Mouse (Mus musculus) hindbrain, embryonic 12.5 days (tissue): ENCODE measurements around the gene Neo1. TPM values are rescaled to one million over a fixed set of nuclear protein-coding genes. Genes with fewer than 3 reads are reported as not detected.
"Not testable (repeated sequence)": the region's sequence is repeated elsewhere in the genome, so short reads cannot be mapped to it uniquely, and the experiment has no call there.

Experiments used
- ATAC-seq: fragments of 200-750 bp; cut with Nextera tagmentation; 2 replicates; pipeline ENCODE4 v1.8.0; 2017; ENCODE audit warnings: moderate TSS enrichment; ENCODE audit not compliant: low FRiP score
- H3K27ac ChIP-seq: fragments of 300-500 bp; sonication (generic); 2 replicates; pipeline ENCODE4 v1.5.1; 2016; ENCODE audit warnings: mild to moderate bottlenecking
- H3K27me3 ChIP-seq: fragments of 300-500 bp; sonication (generic); 2 replicates; pipeline ENCODE4 v1.6.1; 2016; ENCODE audit warnings: mild to moderate bottlenecking
- H3K36me3 ChIP-seq: fragments of 300-500 bp; sonication (generic); 2 replicates; pipeline ENCODE4 v1.6.1; 2016; ENCODE audit warnings: mild to moderate bottlenecking
- H3K4me1 ChIP-seq: fragments of 300-500 bp; sonication (generic); 2 replicates; pipeline ENCODE4 v1.6.1; 2016
- H3K4me2 ChIP-seq: fragments of 300-500 bp; sonication (generic); replicated peaks from 2 replicates; pipeline ENCODE4 v1.6.1; 2016; ENCODE audit warnings: mild to moderate bottlenecking
- H3K4me3 ChIP-seq: fragments of 300-500 bp; sonication (generic); 2 replicates; pipeline ENCODE4 v1.5.1; 2016; ENCODE audit warnings: mild to moderate bottlenecking
- H3K9ac ChIP-seq: fragments of 300-500 bp; sonication (generic); 2 replicates; pipeline ENCODE4 v1.6.1; 2016; ENCODE audit warnings: mild to moderate bottlenecking, moderate library complexity
- H3K9me3 ChIP-seq: fragments of 300-500 bp; sonication (generic); replicated peaks from 2 replicates; pipeline ENCODE4 v1.6.1; 2016; ENCODE audit warnings: mild to moderate bottlenecking
- whole genome bisulfite sequencing: fragments of 180-500 bp; shearing (Covaris S2); methylation state at CpG from one replicate; pipeline ENCODE4 v1.1.7; 2016; 5-methylcytosine and 5-hydroxymethylcytosine counted together
- polyA plus RNA-seq: library from polyadenylated mRNA; unstranded; fragments of >200 nt; fragmentation: Nextera tagmentation; extraction: Ambion mirVana; gene quantifications from 2 replicates; pipeline ENCODE4 v1.2.1, GENCODE M21; 2016

Gene Neo1
- polyA plus RNA-seq, 1 experiment from 2014 or later: 62.7 TPM

DNA sequence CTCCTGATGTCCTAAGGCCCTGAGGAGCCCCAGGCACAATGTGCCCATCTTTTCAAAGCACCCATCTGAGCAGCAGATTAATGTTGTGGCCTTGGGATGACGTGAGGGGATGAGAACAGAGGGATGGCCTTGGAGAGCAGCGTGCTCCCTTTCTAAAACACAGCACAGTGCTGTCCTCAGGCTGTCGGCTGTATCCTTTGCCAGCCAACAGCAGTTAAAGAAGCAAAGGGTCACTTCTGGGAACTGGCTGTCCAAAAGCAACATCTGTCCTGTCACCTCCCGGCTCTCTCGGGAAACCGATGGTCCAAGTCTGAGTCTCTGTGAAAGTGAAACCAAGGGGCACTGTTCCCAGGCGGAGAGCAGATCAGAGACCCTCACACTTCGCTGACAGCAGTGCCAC lies 20.0 kb upstream of the Neo1 start:
- Histone ChIP-seq H3K27ac (no peak overlapping the region), H3K36me3 (no peaks in the 10 kb centered on the region), H3K9ac (no peak overlapping the region), H3K4me1 (0 out of 2 replicates have a peak, but pooled peaks cover 2% of the 10 kb centered on the region), H3K4me2 (no peak overlapping the region), H3K9me3 (no peaks in the 10 kb centered on the region), H3K4me3 (no peak overlapping the region), H3K27me3 (no peaks in the 10 kb centered on the region)
- WGBS: 86% methylated on average over 8 of the region's 8 CpGs
- ATAC-seq: no peak

DNA sequence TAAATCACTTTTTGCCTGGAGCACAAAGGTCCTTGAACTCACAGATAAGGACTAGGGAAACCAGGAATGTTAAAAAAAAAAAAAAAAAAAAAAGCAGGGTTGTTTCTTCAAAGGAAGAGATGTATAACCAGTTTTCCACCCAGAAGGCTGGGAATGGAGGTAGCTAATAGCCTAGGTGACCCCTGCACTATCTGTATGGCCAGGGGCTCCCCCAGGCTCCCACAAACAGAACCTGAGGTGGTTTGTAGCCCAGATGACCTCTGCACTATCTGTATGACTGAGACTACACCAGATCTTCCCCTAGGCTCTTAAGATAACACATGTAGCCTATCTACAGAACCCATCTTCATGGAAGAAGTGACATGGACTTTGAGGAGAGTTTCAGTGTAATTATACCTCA lies 5.6 kb upstream of the Neo1 start:
- Histone ChIP-seq H3K4me3 (no peak overlapping the region), H3K4me2 (no peak overlapping the region), H3K27ac (no peak overlapping the region), H3K9me3 (no peaks in the 10 kb centered on the region), H3K9ac (no peak overlapping the region), H3K4me1 (peaks cover 5% of the 10 kb centered on the region; the same call in 1 of the 2 replicates), H3K27me3 (no peaks in the 10 kb centered on the region), H3K36me3 (no peaks in the 10 kb centered on the region)
- ATAC-seq: no peak

DNA sequence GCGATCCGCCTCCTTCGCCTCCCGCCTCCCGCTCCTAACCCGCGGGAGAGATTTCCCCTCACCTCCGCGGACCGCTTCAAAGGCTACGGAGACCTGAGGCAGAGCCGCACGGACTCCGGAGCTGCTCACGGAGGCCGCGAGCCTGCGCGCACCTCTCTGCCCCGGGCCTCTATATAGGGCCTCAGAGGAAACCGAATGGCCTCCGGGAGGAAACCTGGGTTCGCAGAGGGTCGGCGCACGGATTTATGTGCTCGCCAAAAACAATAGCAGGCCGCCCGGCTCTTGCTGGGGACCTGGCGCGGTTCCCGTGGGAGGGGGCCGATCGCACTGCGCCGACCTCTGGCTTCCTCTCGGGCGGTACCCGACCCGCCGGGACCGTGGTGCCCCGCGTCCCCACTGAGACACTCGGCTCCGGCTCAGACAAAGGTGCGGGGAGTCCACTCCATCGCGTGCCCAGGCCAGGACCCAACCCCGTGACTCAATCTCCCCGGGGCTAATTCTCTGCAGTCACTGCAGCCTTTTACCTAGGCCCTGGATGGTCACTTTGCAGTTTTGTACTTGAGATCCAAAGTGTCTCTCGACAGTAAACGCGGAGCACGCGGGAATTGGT lies 596 bp upstream of the Neo1 start:
- Histone ChIP-seq H3K4me1 (peaks cover 20% of the 10 kb centered on the region), H3K9me3 (no peaks in the 10 kb centered on the region), H3K4me3 (peak overlapping the region; percentile 94), H3K4me2 (peak overlapping the region; percentile 60), H3K9ac (peak overlapping the region; percentile 95), H3K36me3 (no peaks in the 10 kb centered on the region), H3K27me3 (no peaks in the 10 kb centered on the region), H3K27ac (peak overlapping the region; percentile 100)
- under 1% methylated on average over 49 of the region's 56 CpGs for WGBS
- peak; percentile 66 for ATAC-seq

DNA sequence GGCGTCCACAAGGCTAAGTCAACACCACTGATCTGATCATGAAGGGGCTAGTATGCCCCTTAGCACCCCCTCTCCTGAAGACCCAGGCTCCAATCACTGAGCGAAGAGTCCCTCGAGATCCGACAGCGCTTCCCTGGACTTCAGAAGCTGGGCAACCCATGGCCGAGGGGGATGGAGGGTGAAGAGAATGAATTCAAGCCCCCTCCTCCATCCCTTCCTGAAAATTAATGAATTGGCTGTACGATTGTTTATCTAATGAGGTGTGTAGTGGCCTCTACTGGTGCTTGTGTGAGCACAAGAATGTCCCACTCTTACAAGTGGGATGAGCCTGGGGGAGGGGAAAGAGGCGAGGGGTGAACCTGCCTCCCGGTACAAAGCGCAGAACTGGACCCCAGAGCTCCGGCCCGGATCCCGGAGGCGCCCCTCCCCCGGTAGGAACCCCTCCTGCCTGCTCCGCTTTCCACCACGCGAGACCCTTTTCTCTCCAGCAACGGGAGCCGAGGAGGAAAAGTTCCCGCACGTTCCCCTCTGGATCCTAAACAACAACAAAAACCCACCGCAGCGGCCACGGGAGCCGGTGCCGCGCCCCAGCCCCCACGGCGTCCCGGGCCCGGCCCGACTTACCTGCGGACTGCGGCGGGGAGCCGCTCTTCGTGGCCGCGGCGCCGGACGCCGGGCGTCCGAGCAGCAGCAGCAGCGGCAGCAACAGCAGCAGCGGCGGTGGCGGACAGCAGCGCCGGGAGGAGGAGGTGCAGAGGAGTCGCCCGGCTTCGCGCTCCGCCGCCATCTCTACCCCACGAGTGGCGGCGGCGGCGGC lies 691 bp downstream of the Neo1 start:
- Histone ChIP-seq H3K4me3 (peak overlapping the region; percentile 94), H3K9me3 (no peaks in the 10 kb centered on the region), H3K36me3 (no peaks in the 10 kb centered on the region), H3K4me1 (peaks cover 20% of the 10 kb centered on the region), H3K9ac (peak overlapping the region; percentile 95), H3K4me2 (peak overlapping the region; percentile 60), H3K27ac (peak overlapping the region; percentile 100), H3K27me3 (no peaks in the 10 kb centered on the region)
- WGBS: 1% methylated on average over 49 of the region's 63 CpGs
- peak; percentile 39; the same call in 1 of the 2 replicates for ATAC-seq

DNA sequence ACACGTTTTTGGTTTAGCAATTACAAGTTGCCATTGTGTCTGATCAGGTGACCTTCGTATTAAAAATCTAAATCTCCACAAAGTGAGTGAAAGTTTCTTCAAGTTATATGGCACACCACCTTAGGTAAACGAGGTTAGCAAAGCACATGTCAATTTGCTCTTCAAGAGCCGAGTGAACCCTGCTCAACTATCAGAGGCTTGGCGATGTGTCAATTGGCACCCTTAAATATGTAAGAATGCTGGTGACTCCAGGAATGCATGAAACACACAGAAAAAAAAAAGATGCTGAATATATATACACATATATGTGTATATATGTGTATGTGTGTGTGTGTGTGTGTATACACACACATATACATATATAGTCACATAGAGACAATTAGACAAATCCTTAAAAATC lies 1.4 kb downstream of the Neo1 start:
- Histone ChIP-seq H3K9ac (no peak overlapping the region), H3K27me3 (no peaks in the 10 kb centered on the region), H3K27ac (no peak overlapping the region), H3K36me3 (no peaks in the 10 kb centered on the region), H3K9me3 (no peaks in the 10 kb centered on the region), H3K4me3 (peak overlapping the region; percentile 94), H3K4me1 (peaks cover 20% of the 10 kb centered on the region), H3K4me2 (peak overlapping the region; percentile 60)
- no peak for ATAC-seq
- 40% methylated on average over 5 of the region's 5 CpGs for WGBS

DNA sequence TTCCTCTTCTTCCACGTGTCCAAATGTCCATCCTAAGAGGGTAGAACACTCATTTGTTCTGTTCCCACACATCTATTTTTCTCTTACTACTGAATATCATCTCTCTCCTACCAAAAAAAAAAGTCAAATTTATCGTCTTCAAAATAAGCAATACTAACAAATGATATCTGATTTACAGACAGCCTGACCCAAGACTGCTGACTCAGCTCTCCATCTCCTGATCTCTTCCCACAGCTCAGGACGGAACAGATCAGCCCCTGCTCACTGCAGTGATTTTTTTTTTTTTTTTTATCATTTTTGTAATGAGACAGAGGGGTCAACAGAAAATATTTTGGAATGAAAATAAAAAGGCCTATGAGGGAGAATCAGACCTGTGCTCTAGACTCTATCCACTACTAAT lies 2.7 kb downstream of the Neo1 start:
- WGBS: 57% methylated on average over 3 of the region's 3 CpGs
- no peak overlapping the region for H3K9ac ChIP-seq
- H3K4me1 ChIP-seq: peaks cover 20% of the 10 kb centered on the region
- no peak overlapping the region for H3K4me3 ChIP-seq
- H3K27ac ChIP-seq: no peak overlapping the region
- no peak for ATAC-seq
- H3K9me3 ChIP-seq: peaks cover 7% of the 10 kb centered on the region; the same call in 1 of the 2 replicates
- H3K27me3 ChIP-seq: no peaks in the 10 kb centered on the region
- peak overlapping the region; percentile 60; the same call in 1 of the 2 replicates for H3K4me2 ChIP-seq
- 0 out of 2 replicates have a peak, but pooled peaks cover 4% of the 10 kb centered on the region for H3K36me3 ChIP-seq

DNA sequence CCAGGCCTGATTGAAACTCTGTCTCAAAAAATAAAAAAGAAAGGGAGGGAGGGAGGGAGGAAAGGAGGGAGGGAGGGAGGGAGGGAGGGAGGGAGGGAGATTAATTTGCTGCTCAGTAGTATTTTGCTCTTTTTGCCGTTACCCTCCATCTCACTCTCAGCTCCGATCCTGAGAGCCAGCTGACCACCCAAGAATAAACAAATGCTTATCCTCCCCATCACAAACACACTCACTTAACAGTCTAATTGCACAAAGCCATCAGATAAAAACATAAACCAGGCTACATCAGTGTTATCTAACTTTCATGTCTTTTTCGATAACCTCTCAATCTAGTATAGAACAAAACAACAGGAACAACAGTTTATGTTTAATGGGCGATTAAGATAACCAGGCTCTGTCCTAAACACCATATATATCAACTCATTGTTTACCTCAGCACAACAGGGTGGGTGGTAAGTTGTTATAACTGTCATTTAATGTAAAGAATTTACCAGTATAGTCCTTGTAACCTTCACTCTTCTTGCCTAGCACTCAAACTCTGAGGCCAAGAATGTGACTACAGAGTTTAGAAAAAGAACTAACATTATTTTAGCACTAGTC lies 11.9 kb downstream of the Neo1 start:
- H3K27me3 ChIP-seq: no peaks in the 10 kb centered on the region
- no peak overlapping the region for H3K4me3 ChIP-seq
- WGBS: 76% methylated on average over 4 of the region's 4 CpGs
- no peak for ATAC-seq
- no peak overlapping the region for H3K4me2 ChIP-seq
- H3K9me3 ChIP-seq: peaks cover 4% of the 10 kb centered on the region; the same call in 1 of the 2 replicates
- H3K27ac ChIP-seq: no peak overlapping the region
- H3K36me3 ChIP-seq: 0 out of 2 replicates have a peak, but pooled peaks cover 3% of the 10 kb centered on the region
- H3K4me1 ChIP-seq: no peaks in the 10 kb centered on the region
- H3K9ac ChIP-seq: no peak overlapping the region

DNA sequence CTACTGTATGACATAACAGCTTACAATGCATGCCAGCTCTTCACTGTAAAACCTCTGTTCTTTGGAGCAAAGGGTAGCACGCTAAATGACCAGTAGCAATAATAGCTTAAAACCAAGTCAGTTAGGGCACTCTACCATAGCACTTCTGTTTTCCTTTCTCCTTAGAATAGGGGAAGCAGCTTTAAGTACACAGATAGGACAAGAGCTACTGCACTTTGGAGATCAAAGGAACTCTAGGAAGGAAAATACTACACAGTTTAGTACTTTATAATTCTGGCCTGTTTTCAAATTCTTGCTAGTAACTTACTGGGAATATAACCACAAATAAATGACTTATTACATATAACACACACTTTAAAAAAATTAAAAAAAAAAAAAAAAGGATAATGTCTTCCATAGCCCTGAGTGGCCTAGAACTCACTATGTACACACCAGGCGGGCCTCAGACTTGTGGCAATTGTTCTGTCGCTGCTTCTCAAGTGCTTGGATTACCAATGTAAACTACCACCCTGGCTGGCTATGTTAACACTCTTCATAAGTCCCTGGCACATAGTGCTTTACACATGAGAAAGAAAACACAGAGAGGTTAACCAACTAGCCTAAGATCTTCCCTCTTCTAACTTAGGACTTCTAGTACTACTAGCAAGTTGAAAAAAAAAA lies 20.1 kb downstream of the Neo1 start:
- H3K27ac ChIP-seq: no peak overlapping the region
- no peaks in the 10 kb centered on the region for H3K36me3 ChIP-seq
- H3K9me3 ChIP-seq: no peaks in the 10 kb centered on the region
- no peak overlapping the region for H3K4me2 ChIP-seq
- no peaks in the 10 kb centered on the region for H3K27me3 ChIP-seq
- no peak overlapping the region for H3K4me3 ChIP-seq
- ATAC-seq: no peak
- H3K4me1 ChIP-seq: peaks cover 2% of the 10 kb centered on the region; the same call in 1 of the 2 replicates
- 76% methylated on average over 3 of the region's 3 CpGs for WGBS
- H3K9ac ChIP-seq: no peak overlapping the region

DNA sequence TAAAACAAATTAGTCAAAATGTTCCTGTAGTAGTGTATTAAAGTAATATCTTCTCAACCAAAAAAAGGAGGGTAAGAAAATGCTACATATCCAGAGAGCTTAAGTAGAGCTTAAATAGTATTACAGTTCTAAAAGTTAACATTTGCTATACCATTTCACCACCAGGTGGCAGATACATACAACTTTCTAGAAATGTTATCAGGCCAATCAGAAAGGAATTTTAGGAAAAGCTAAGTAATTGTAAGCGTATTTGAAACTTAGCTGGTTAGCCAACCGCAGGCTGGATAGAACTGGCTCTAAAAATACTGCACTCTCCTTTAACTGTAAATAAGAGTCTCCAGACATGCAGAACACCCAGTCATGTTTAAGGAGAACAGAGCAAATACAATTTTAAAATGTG lies 22.9 kb downstream of the Neo1 start:
- Histone ChIP-seq H3K4me2 (no peak overlapping the region), H3K27me3 (no peaks in the 10 kb centered on the region), H3K27ac (no peak overlapping the region), H3K9me3 (no peaks in the 10 kb centered on the region), H3K4me3 (no peak overlapping the region), H3K9ac (no peak overlapping the region), H3K36me3 (no peaks in the 10 kb centered on the region), H3K4me1 (peaks cover 2% of the 10 kb centered on the region; the same call in 1 of the 2 replicates)
- ATAC-seq: no peak
- 35% methylated on average over 2 of the region's 2 CpGs for WGBS

DNA sequence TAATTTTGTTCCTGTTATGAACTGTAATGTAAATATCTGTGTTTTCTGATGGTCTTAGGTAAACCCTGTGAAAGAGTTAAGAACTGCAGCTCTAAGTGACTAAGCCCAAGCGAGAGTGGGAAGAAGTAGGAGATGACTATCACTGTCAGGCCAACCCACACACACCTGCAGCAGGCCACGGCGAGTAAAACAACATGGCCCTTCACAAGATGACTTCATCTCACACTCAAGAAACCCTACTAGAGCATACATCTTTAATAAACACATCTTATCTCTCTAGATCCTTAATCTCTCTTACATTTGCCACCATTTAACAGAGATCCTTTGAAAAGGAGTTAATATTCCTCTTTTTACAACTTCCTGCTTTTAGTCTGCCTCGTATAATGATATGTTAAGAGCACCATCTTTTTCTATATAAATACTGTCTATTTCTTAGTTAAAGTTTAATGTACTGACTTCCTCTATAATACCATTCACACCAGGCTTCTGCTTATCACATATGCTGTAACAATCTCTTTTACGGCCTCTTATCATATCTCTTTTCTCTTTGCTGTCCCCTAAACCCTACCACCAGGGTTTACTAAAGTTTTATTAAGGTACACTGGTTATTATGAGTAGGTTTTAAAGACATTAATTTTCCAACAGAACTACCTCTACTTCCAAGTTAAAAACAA lies 46.8 kb downstream of the Neo1 start:
- Histone ChIP-seq H3K27ac (no peak overlapping the region), H3K27me3 (no peaks in the 10 kb centered on the region), H3K9me3 (no peaks in the 10 kb centered on the region), H3K36me3 (peaks cover 6% of the 10 kb centered on the region; the same call in 1 of the 2 replicates), H3K4me1 (no peaks in the 10 kb centered on the region), H3K4me2 (no peak overlapping the region), H3K4me3 (no peak overlapping the region), H3K9ac (no peak overlapping the region)
- 93% methylated on average over 5 of the region's 5 CpGs for WGBS
- ATAC-seq: no peak

DNA sequence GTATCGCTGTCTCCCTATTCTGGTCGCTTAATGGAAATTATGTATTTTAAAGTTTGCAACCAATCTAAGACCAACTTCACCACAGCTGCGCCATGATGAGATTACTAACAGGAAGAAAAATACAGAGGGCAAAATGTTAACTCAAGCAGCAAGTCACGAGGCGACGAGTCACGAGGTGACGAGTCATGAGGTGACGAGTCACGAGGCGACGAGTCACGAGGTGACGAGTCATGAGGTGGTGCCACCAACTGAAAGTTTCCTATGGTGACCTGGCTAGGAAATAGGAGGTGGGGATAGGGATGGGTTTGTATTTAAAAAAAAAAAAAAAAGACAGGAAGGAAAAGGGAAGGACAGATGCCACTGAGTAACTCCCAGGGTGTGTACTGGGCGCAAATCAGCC lies 57.2 kb downstream of the Neo1 start:
- Histone ChIP-seq H3K4me1 (no peaks in the 10 kb centered on the region), H3K27me3 (no peaks in the 10 kb centered on the region), H3K27ac (no peak overlapping the region), H3K4me2 (no peak overlapping the region), H3K9me3 (no peaks in the 10 kb centered on the region), H3K9ac (no peak overlapping the region), H3K4me3 (no peak overlapping the region), H3K36me3 (peaks cover 13% of the 10 kb centered on the region; the same call in 1 of the 2 replicates)
- ATAC-seq: no peak
- WGBS: 87% methylated on average over 15 of the region's 15 CpGs

DNA sequence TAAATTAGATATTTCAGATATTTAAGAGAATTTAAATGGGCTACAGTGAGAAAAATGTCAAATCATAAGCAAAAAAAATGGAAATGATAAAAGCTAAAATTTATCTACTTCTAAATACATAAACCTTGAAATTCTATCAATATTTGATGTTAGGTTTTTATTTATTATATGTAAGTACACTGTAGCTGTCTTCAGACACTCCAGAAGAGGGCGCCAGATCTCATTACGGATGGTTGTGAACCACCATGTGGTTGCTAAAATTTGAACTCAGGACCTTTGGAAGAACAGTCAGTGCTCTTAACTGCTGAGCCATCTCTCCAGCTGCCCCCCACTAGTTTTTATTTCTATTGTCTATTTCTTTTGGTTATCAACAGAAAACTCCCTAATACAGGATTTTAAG lies 65.1 kb downstream of the Neo1 start:
- not testable (repeated sequence) for H3K27ac ChIP-seq, H3K9me3 ChIP-seq, H3K27me3 ChIP-seq, H3K4me3 ChIP-seq, H3K4me1 ChIP-seq, ATAC-seq, H3K4me2 ChIP-seq, H3K36me3 ChIP-seq, H3K9ac ChIP-seq
- 92% methylated on average over 2 of the region's 2 CpGs for WGBS
